Mouse (Mus musculus): ENCODE measurements around the gene Ackr3.

GRCm38 (mm10) chr1:90246035-90246434 is 42.3 kb downstream of the Ackr3 start:
- TF ChIP-seq POLR2A (IDR thresholded peaks at IDR 0.05; ENCODE audit: low read depth, low read length) (no peak), CTCF (IDR thresholded peaks at IDR 0.05; ENCODE audit: extremely low read depth, insufficient read depth, insufficient read length, insufficient replicate concordance) (no peak)
